Mouse (Mus musculus): Measurements from ENCODE around the gene Chic2.

DNA sequence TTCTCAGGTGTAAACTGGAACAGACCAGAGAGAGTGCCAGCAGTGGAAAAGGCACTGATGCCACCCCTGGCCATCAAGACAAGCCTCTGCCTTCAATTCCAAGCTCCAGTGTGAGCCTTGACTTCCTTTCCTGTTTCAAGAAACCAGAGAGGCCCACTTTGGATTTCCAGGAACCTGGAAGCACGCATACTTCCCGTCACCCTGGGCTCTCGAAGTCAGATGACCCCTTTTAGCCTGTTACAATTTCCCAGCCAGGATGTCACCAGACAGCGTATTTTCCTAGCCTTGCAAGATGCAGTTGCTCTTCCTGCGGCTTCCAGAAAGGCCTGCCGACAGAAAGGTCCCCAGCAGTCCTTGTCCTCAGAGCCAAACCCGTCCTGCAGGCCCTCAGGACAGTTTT, 65.0 kb downstream of the Chic2 start:
- no peak for TF ChIP-seq HCFC1 (IDR thresholded peaks at IDR 0.05; ENCODE audit: borderline replicate concordance, insufficient read depth, low read length)
- no peak for TF ChIP-seq ZC3H11A (IDR thresholded peaks at IDR 0.05; ENCODE audit: borderline replicate concordance, low read depth, low read length)
- no peak for TF ChIP-seq ZNF384 (IDR thresholded peaks at IDR 0.05; ENCODE audit: low read depth, low read length)
- no peak for TF ChIP-seq MAFK (IDR thresholded peaks at IDR 0.05; ENCODE audit: insufficient read depth, low read depth, low read length)

All from ES-E14 (cell line).